Mouse (Mus musculus) erythroblast, embryonic 14.5 days (primary cell): Measurements from ENCODE around the gene Pmf1. TPM values are rescaled to one million over a fixed set of nuclear protein-coding genes. Genes with fewer than 3 reads are reported as not detected.

Experiments
- H3K27me3 ChIP-seq: 2 replicates; pipeline ENCODE4 v1.6.1; 2012; ENCODE audit warnings: inconsistent platforms; ENCODE audit not compliant: control insufficient read depth
- H3K36me3 ChIP-seq: 2 replicates; pipeline ENCODE4 v1.6.1; 2012; ENCODE audit warnings: mild to moderate bottlenecking, inconsistent platforms; ENCODE audit not compliant: control insufficient read depth
- H3K4me1 ChIP-seq: 2 replicates; pipeline ENCODE4 v1.6.1; 2012; ENCODE audit warnings: inconsistent platforms; ENCODE audit not compliant: control insufficient read depth
- H3K4me3 ChIP-seq: replicated peaks from 2 replicates; pipeline ENCODE3; 2012; ENCODE audit warnings: moderate library complexity, mild to moderate bottlenecking, inconsistent platforms
- H3K9me3 ChIP-seq: 2 replicates; pipeline ENCODE4 v1.6.1; 2012; ENCODE audit warnings: low read length, inconsistent platforms, mixed read lengths; ENCODE audit not compliant: control insufficient read depth
- GATA1 ChIP-seq: IDR thresholded peaks from 2 replicates; pipeline ENCODE4 v1.6.1; 2012; ENCODE audit warnings: low read length, inconsistent platforms, mixed read lengths
- TAL1 ChIP-seq: IDR thresholded peaks from 3 replicates; pipeline ENCODE4 v1.6.1; 2012; ENCODE audit warnings: low read length, inconsistent platforms, mixed read lengths
- polyA plus RNA-seq: library from polyadenylated mRNA; stranded (reverse); fragments of >175 nt; gene quantifications from 2 replicates; pipeline ENCODE4 v1.2.3, GENCODE M21; 2012

The Pmf1 gene
- polyA plus RNA-seq: 40.0 and 42.2 TPM in 2 replicates

DNA sequence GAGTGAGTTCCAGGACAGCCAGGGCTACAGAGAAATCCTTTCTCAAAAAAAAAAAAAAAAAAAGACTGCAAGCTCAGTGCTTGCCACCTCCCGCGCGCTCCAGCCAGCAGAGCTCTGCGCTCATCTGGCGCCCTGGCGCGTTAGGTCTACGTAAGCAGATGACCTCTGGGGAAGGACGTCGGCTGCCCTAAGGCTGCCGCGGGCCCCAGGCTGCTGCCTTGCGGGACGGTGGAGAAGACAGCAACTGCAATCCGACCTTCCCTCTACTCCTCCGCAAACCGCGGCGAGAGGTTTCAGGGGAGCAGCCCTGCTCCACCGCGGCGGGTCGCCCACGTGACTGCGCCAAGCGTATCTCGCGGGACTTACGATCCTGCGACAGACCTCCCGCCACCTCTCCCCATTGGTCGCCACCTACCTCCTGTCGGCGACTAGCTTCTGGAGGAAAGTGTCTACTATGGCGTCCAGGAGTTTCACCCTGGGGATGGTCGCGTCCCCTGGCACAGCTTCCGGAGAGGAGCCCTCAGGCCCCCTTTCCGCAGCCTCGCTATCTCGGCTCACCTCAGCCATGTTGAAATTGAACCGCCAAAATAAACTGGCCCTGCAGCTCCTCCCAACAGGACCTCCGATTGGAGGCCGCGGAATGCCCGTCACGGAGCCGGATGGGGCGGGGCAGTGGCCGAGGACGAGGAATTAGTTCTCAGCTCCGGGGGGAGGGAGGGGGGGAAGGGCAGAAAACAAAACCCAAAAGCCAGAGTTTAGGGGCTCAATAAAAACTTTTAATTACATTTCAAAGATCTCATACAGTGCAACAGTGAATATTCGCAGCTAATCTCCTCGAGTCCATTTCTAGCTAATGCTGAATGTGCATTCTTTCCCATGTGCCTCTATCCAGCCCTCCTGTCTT lies at the start of gene Pmf1:
Gene Pmf1, minus strand, starts transcription at position 591 of the 904 bp plus-strand sequence.
- TF ChIP-seq TAL1 (no peak), GATA1 (no peak)
- peak within 1 kb of the TSS; percentile 78 for H3K4me3 ChIP-seq
- H3K27me3 ChIP-seq: no peaks in the 10 kb centered on the region
- H3K9me3 ChIP-seq: no peaks in the 10 kb centered on the region
- H3K36me3 ChIP-seq: peaks cover 77% of the 10 kb centered on the region
- H3K4me1 ChIP-seq: peaks cover 81% of the 10 kb centered on the region

DNA sequence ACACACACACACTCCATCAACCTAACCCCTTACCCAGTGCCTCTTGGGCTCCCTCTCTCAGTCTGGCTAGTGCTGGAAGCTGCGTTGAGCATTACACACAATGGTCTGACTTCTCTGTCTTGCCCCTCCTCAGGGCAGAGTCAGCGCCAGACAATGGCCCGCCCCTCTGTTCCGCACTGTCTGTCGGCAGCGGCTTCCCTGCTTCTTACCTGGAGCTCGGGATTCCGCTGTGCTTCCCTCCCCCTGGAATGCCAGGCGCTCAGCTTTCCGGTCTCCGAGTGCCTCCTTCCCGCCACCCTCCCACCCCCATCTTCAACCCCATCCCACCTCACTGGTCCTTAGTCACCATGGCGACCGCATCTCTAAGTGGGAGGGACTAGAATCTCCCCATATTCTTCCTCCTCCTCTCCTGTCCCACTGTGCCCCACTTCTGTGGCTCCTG lies 48.7 kb upstream of the Pmf1 start:
- peaks cover 69% of the 10 kb centered on the region for H3K27me3 ChIP-seq
- peaks cover 6% of the 10 kb centered on the region for H3K4me1 ChIP-seq
- TF ChIP-seq GATA1 (no peak), TAL1 (no peak)
- no peaks in the 10 kb centered on the region for H3K9me3 ChIP-seq
- no peak overlapping the region for H3K4me3 ChIP-seq
- H3K36me3 ChIP-seq: no peaks in the 10 kb centered on the region

DNA sequence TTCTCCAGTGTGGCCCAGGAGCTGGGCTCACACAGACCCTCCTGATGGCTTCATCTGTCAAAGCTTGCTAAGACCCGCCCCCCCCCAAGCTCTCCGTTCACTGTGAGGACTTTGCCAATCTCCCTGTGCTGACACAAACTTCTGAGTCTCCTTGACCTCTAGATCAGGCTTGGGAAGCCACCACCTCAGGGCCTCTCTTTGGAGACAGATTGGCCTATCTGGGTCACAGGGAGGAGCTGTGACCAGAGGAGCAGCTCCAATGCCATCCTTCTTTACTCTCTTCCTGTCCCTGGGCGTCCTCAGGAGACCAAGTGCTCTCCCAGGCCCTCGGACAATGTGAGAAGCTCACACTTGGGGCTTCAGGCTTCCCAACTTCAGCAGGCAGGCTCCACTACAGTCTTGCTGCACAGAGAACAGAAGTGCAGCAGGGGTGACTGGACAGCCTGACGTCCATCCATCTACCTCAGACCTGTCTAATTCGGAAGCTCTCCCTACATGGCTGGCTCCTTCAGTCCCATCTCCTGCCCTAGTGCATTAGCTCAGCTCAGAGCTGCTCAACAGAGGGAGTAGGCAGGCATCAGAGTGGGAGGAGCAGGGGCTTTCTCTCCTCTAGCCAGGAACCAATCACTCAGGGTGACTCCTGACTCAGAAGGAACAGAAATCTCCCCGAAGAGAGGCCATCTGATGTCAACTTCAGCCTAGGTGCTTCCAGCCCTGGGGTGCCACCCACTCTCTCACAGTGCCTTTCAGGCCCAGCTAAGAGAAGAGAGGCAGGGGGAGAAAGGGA lies 46.8 kb upstream of the Pmf1 start:
- peaks cover 6% of the 10 kb centered on the region for H3K4me1 ChIP-seq
- peaks cover 3% of the 10 kb centered on the region; the same call in 1 of the 2 replicates for H3K36me3 ChIP-seq
- H3K9me3 ChIP-seq: no peaks in the 10 kb centered on the region
- no peak overlapping the region for H3K4me3 ChIP-seq
- no peak for TF ChIP-seq TAL1
- no peak for TF ChIP-seq GATA1
- H3K27me3 ChIP-seq: peaks cover 81% of the 10 kb centered on the region

DNA sequence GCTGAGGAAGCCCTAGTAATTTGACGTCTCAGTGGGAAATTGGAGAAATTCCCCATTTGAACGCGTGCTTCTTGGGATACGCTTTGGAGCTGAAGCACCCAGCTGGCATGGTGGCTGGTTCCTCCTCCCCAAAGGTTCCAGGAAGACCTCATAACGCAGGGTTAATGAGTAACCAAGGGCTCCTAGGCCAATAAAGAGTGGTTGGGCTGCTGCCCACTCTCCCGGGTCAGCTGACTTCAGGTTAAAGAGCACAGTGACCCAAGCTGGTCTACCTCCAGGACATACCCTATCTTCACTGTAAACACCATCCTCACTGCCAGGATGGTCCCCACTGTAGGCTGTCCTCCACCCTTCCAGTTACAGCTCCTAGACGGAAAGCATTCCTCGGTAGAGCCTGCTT lies 46.2 kb upstream of the Pmf1 start:
- peaks cover 3% of the 10 kb centered on the region; the same call in 1 of the 2 replicates for H3K36me3 ChIP-seq
- TF ChIP-seq GATA1: no peak
- no peak for TF ChIP-seq TAL1
- peaks cover 6% of the 10 kb centered on the region for H3K4me1 ChIP-seq
- H3K9me3 ChIP-seq: no peaks in the 10 kb centered on the region
- H3K27me3 ChIP-seq: peaks cover 80% of the 10 kb centered on the region
- no peak overlapping the region for H3K4me3 ChIP-seq

GRCm38 (mm10) chr3:88455588-88456264 lies 45.6 kb upstream of the Pmf1 start:
- TF ChIP-seq GATA1 (no peak), TAL1 (no peak)
- Histone ChIP-seq H3K27me3 (peaks cover 77% of the 10 kb centered on the region), H3K4me1 (peaks cover 6% of the 10 kb centered on the region), H3K36me3 (peaks cover 3% of the 10 kb centered on the region; the same call in 1 of the 2 replicates), H3K9me3 (no peaks in the 10 kb centered on the region), H3K4me3 (peak overlapping the region; percentile 36)

- H3K27me3 ChIP-seq: peaks cover 77% of the 10 kb centered on the region
- TF ChIP-seq TAL1 (no peak), GATA1 (no peak)
- H3K4me1 ChIP-seq: peaks cover 6% of the 10 kb centered on the region
- H3K9me3 ChIP-seq: no peaks in the 10 kb centered on the region
- peak overlapping the region; percentile 36 for H3K4me3 ChIP-seq
- H3K36me3 ChIP-seq: peaks cover 3% of the 10 kb centered on the region; the same call in 1 of the 2 replicates
Measured at GRCm38 (mm10) chr3:88454762-88455587, 44.8 kb upstream of the Pmf1 start.

GRCm38 (mm10) chr3:88453986-88454385 lies 43.9 kb upstream of the Pmf1 start:
- Histone ChIP-seq H3K9me3 (no peaks in the 10 kb centered on the region), H3K27me3 (peaks cover 77% of the 10 kb centered on the region), H3K36me3 (peaks cover 3% of the 10 kb centered on the region; the same call in 1 of the 2 replicates), H3K4me1 (peaks cover 6% of the 10 kb centered on the region), H3K4me3 (no peak overlapping the region)
- TF ChIP-seq GATA1 (no peak), TAL1 (no peak)

DNA sequence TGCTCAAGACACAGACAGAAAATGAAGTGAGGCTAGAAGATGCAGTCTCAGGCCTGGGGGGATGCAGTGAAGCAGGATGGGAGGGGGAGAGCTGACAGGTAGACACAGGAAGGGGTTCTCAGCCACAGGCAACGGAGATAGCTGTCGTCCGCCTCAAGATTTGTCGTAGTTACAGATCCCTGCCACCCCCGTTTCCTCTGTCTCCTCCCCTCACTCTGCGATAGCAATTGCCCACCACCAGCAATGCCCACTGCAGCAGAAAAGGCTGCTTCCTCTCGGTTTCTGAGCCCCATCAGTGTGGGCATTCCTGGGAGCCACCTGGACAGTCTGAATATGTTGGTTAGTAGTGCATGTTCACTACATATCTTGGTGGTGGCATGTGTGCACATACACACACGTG lies 43.2 kb upstream of the Pmf1 start:
- H3K27me3 ChIP-seq: peaks cover 77% of the 10 kb centered on the region
- H3K4me1 ChIP-seq: peaks cover 6% of the 10 kb centered on the region
- TF ChIP-seq TAL1 (no peak), GATA1 (no peak)
- H3K4me3 ChIP-seq: no peak overlapping the region
- no peaks in the 10 kb centered on the region for H3K9me3 ChIP-seq
- peaks cover 3% of the 10 kb centered on the region; the same call in 1 of the 2 replicates for H3K36me3 ChIP-seq
